13 mouse cellular contexts compared by ENCODE assay signal in genomic region chr1:36528351-36528750, GRCm38 (mm10). TPM values are rescaled to one million over a fixed set of nuclear protein-coding genes. Genes with fewer than 3 reads are reported as not detected.
DNase-seq lines count a peak whose midpoint lies in the region; ATAC-seq and TF ChIP-seq lines count a peak whose summit lies in the region.
"Had no signal": no experiment of that assay in that cellular context is flagged by ENCODE, and none has a peak within 500 bp of the region (broad histone marks: within the 10 kb centered on the region; RNA-seq: fewer than 3 reads in every experiment).

No protein-coding gene starts in this region.

- no peak overlapping the region for H3K4me3 ChIP-seq in embryonic facial prominence, embryonic 12.5 days
- H3K4me3 ChIP-seq in hindbrain, postnatal 0 days (ENCODE audit: low read length): no peak overlapping the region

- no peak for ATAC-seq in embryonic facial prominence, embryonic 12.5 days (ENCODE audit: insufficient number of reproducible peaks, insufficient read depth, low FRiP score, low TSS enrichment)
- 0 out of 2 replicates have a peak, but pooled peaks have one; percentile 14 for ATAC-seq in hindbrain, postnatal 0 days
- no peak for ATAC-seq in megakaryocyte-erythroid progenitor cell, adult 5-6 weeks (replicated peaks; ENCODE audit: low FRiP score, low TSS enrichment, poor library complexity, severe bottlenecking)

- no peaks in the 10 kb centered on the region for H3K4me1 ChIP-seq in embryonic facial prominence, embryonic 12.5 days
- no peaks in the 10 kb centered on the region for H3K4me1 ChIP-seq in hindbrain, postnatal 0 days (ENCODE audit: insufficient read depth, low read length)

- TF ChIP-seq CTCF in hindbrain, postnatal 0 days (IDR thresholded peaks at IDR 0.05; ENCODE audit: low read depth): no peak

- no peak overlapping the region for H3K9ac ChIP-seq in embryonic facial prominence, embryonic 12.5 days
- no peak overlapping the region for H3K9ac ChIP-seq in hindbrain, postnatal 0 days (replicated peaks; ENCODE audit: low read length)

- H3K4me2 ChIP-seq in embryonic facial prominence, embryonic 12.5 days (replicated peaks): no peak overlapping the region
- no peak overlapping the region for H3K4me2 ChIP-seq in hindbrain, postnatal 0 days (ENCODE audit: low read depth, low read length)

- peaks cover 39% of the 10 kb centered on the region for H3K36me3 ChIP-seq in embryonic facial prominence, embryonic 12.5 days
- peaks cover 15% of the 10 kb centered on the region; the same call in 1 of the 2 replicates for H3K36me3 ChIP-seq in hindbrain, postnatal 0 days (ENCODE audit: insufficient read depth, low read length)

- H3K27ac ChIP-seq in embryonic facial prominence, embryonic 12.5 days: 0 out of 2 replicates have a peak overlapping the region, but pooled peaks have one; percentile 7
- no peak overlapping the region for H3K27ac ChIP-seq in hindbrain, postnatal 0 days

- 29% methylated on average over 1 of the region's 1 CpGs for WGBS in embryonic facial prominence, embryonic 12.5 days
- 6% methylated on average over 1 of the region's 1 CpGs for WGBS in hindbrain, postnatal 0 days

- no peaks in the 10 kb centered on the region for H3K27me3 ChIP-seq in embryonic facial prominence, embryonic 12.5 days
- no peaks in the 10 kb centered on the region for H3K27me3 ChIP-seq in hindbrain, postnatal 0 days (ENCODE audit: insufficient read depth, low read length)

- peak; percentile 59 for DNase-seq in gastrocnemius, adult 18-20 months (ENCODE audit: low spot score)
- no peak for DNase-seq in gastrocnemius, adult 8-10 months (ENCODE audit: low spot score in 2 of 2)
- DNase-seq in ES-CJ7 (ENCODE audit: low read depth, low spot score): peak; percentile 69
- DNase-seq in hindbrain, postnatal 0 days (ENCODE audit: low spot score): peak; percentile 83
- DNase-seq in urinary bladder, postnatal 36 days (ENCODE audit: low spot score in 2 of 2): no peak
- no peak for DNase-seq in thymus, postnatal 10 days (ENCODE audit: low spot score in 2 of 2)
- DNase-seq: kidney, postnatal 4 days; lung, postnatal 14 days; thymus, postnatal 14 days had no signal

- no peaks in the 10 kb centered on the region for H3K9me3 ChIP-seq in embryonic facial prominence, embryonic 12.5 days
- H3K9me3 ChIP-seq in hindbrain, postnatal 0 days (ENCODE audit: low read length): no peaks in the 10 kb centered on the region

RNA-seq across cellular contexts. Expression of gene Ankrd23, which starts 8.3 kb away (rescaled TPM):
- 1,000 to 10,000 TPM; 3,219 to 3,282 TPM for total RNA-seq in gastrocnemius, adult 18-20 months (2021)
- total RNA-seq in gastrocnemius, adult 8-10 months (2022): 1,000 to 10,000 TPM; 2,275 to 3,003 (median 2,494) TPM
- 19.2 and 24.0 TPM in 2 replicates for polyA plus RNA-seq in embryonic facial prominence, embryonic 12.5 days (2016; fragmentation: Nextera tagmentation; extraction: Ambion mirVana)
- 8.1 and 11.5 TPM in 2 replicates for total RNA-seq in hindbrain, postnatal 0 days (2014; rRNA removed)
- 11.2 and 12.7 TPM in 2 replicates for polyA plus RNA-seq in hindbrain, postnatal 0 days (2015; fragmentation: Nextera tagmentation; extraction: Ambion mirVana)
- total RNA-seq in megakaryocyte-erythroid progenitor cell, adult 5-6 weeks (2014; fragmentation: Nextera tagmentation): 2.5 and 10.5 TPM in 2 replicates
- 0.30 and 8.3 TPM in 2 replicates for total RNA-seq in megakaryocyte-erythroid progenitor cell, adult 5-6 weeks (2017)

RNA-seq across cellular contexts. Expression of gene Gm42417, which starts 10.9 kb away (rescaled TPM):
- total RNA-seq in gastrocnemius, adult 18-20 months (2021): 1,000 to 10,000 TPM; 1,348 to 1,458 TPM
- 1,000 to 10,000 TPM in 3 of 4 experiments, 100 to 1,000 TPM in 1; 926 to 1,454 (median 1,403) TPM for total RNA-seq in gastrocnemius, adult 8-10 months (2022)
- 0.49 TPM in 1 of 2 replicates, not detected in the other for polyA plus RNA-seq in embryonic facial prominence, embryonic 12.5 days (2016; fragmentation: Nextera tagmentation; extraction: Ambion mirVana)
- total RNA-seq in hindbrain, postnatal 0 days (2014; rRNA removed): not detected in 2 replicates
- polyA plus RNA-seq in hindbrain, postnatal 0 days (2015; fragmentation: Nextera tagmentation; extraction: Ambion mirVana): not detected in 2 replicates
- 2.4 TPM in 1 of 2 replicates, not detected in the other for total RNA-seq in megakaryocyte-erythroid progenitor cell, adult 5-6 weeks (2014; fragmentation: Nextera tagmentation)
- total RNA-seq in megakaryocyte-erythroid progenitor cell, adult 5-6 weeks (2017): 0.61 TPM in 1 of 2 replicates, not detected in the other
- total RNA-seq: adrenal gland, adult 18-20 months; left cerebral cortex, postnatal 25 days had no signal

RNA-seq across cellular contexts. Expression of gene Cnnm3, which starts 16.7 kb away (rescaled TPM):
- 10 to 100 TPM; 11.6 TPM for total RNA-seq in gastrocnemius, adult 18-20 months (2021)
- 10 to 100 TPM in 3 of 4 experiments, 1 to 10 TPM in 1; 8.9 to 12.8 (median 11.3) TPM for total RNA-seq in gastrocnemius, adult 8-10 months (2022)
- 4.3 and 5.6 TPM in 2 replicates for polyA plus RNA-seq in embryonic facial prominence, embryonic 12.5 days (2016; fragmentation: Nextera tagmentation; extraction: Ambion mirVana)
- 28.4 and 35.9 TPM in 2 replicates for total RNA-seq in hindbrain, postnatal 0 days (2014; rRNA removed)
- 5.2 and 5.4 TPM in 2 replicates for polyA plus RNA-seq in hindbrain, postnatal 0 days (2015; fragmentation: Nextera tagmentation; extraction: Ambion mirVana)
- 12.6 and 15.9 TPM in 2 replicates for total RNA-seq in megakaryocyte-erythroid progenitor cell, adult 5-6 weeks (2014; fragmentation: Nextera tagmentation)
- 8.3 and 8.8 TPM in 2 replicates for total RNA-seq in megakaryocyte-erythroid progenitor cell, adult 5-6 weeks (2017)

RNA-seq across cellular contexts. Expression of gene Ankrd39, which starts 18.9 kb away (rescaled TPM):
- total RNA-seq in gastrocnemius, adult 18-20 months (2021): 1 to 10 TPM; 7.3 to 8.6 TPM
- total RNA-seq in gastrocnemius, adult 8-10 months (2022): 1 to 10 TPM; 6.3 to 9.7 (median 9.4) TPM
- 20.4 and 23.9 TPM in 2 replicates for polyA plus RNA-seq in embryonic facial prominence, embryonic 12.5 days (2016; fragmentation: Nextera tagmentation; extraction: Ambion mirVana)
- 38.1 and 55.1 TPM in 2 replicates for total RNA-seq in hindbrain, postnatal 0 days (2014; rRNA removed)
- 30.8 and 32.5 TPM in 2 replicates for polyA plus RNA-seq in hindbrain, postnatal 0 days (2015; fragmentation: Nextera tagmentation; extraction: Ambion mirVana)
- 7.7 and 9.3 TPM in 2 replicates for total RNA-seq in megakaryocyte-erythroid progenitor cell, adult 5-6 weeks (2014; fragmentation: Nextera tagmentation)
- total RNA-seq in megakaryocyte-erythroid progenitor cell, adult 5-6 weeks (2017): 3.1 and 4.0 TPM in 2 replicates

RNA-seq across cellular contexts. Expression of gene Sema4c, which starts 29.8 kb away (rescaled TPM):
- total RNA-seq in gastrocnemius, adult 18-20 months (2021): 1 to 10 TPM; 4.7 to 6.8 TPM
- 1 to 10 TPM; 2.7 to 5.2 (median 4.6) TPM for total RNA-seq in gastrocnemius, adult 8-10 months (2022)
- polyA plus RNA-seq in embryonic facial prominence, embryonic 12.5 days (2016; fragmentation: Nextera tagmentation; extraction: Ambion mirVana): 29.3 and 29.4 TPM in 2 replicates
- total RNA-seq in hindbrain, postnatal 0 days (2014; rRNA removed): 32.3 and 40.5 TPM in 2 replicates
- 14.4 and 14.7 TPM in 2 replicates for polyA plus RNA-seq in hindbrain, postnatal 0 days (2015; fragmentation: Nextera tagmentation; extraction: Ambion mirVana)
- 0.17 and 1.6 TPM in 2 replicates for total RNA-seq in megakaryocyte-erythroid progenitor cell, adult 5-6 weeks (2014; fragmentation: Nextera tagmentation)
- total RNA-seq in megakaryocyte-erythroid progenitor cell, adult 5-6 weeks (2017): 0.50 and 0.70 TPM in 2 replicates

Comparison
In these comparisons a context has a peak if more than half of its experiments do, and no peak if none do; other contexts are left out.
1. DNase-seq: peak in gastrocnemius, adult 18-20 months (single experiment), ES-CJ7 (single experiment) and hindbrain, postnatal 0 days (single experiment); none in gastrocnemius, adult 8-10 months (0 of 2), urinary bladder, postnatal 36 days (0 of 2) and thymus, postnatal 10 days (0 of 2).
2. RNA of gene Ankrd23, which starts 8.3 kb away (total RNA-seq): 3,219 to 3,282 TPM in gastrocnemius, adult 18-20 months and 2,275 to 3,003 TPM in gastrocnemius, adult 8-10 months; 8.1 to 11.5 TPM in hindbrain, postnatal 0 days and 0.30 to 10.5 TPM in megakaryocyte-erythroid progenitor cell, adult 5-6 weeks; every median in the first group is over 100 times any median in the second.
3. RNA of gene Gm42417, which starts 10.9 kb away (total RNA-seq): 1,348 to 1,458 TPM in gastrocnemius, adult 18-20 months and 926 to 1,454 TPM in gastrocnemius, adult 8-10 months; 0.61 to 2.4 TPM in megakaryocyte-erythroid progenitor cell, adult 5-6 weeks and not detected in hindbrain, postnatal 0 days; every median in the first group is over 100 times any median in the second.